Mouse (Mus musculus) midbrain, embryonic 13.5 days (tissue): ENCODE measurements around the gene Galnt7. TPM values are rescaled to one million over a fixed set of nuclear protein-coding genes. Genes with fewer than 3 reads are reported as not detected.
A peak's percentile ranks its signal among the peaks of the same experiment; 100 is the strongest.

Experiments
- ATAC-seq: fragments of 200-750 bp; cut with Nextera tagmentation; 2 replicates; pipeline ENCODE4 v1.8.0; 2017; ENCODE audit warnings: mild to moderate bottlenecking, moderate TSS enrichment, moderate library complexity
- H3K27ac ChIP-seq: fragments of 300-500 bp; sonication (generic); 2 replicates; pipeline ENCODE4 v1.5.1; 2015; ENCODE audit warnings: inconsistent platforms, mild to moderate bottlenecking, moderate library complexity
- H3K27me3 ChIP-seq: fragments of 300-500 bp; sonication (generic); 2 replicates; pipeline ENCODE4 v1.6.1; 2015; ENCODE audit warnings: mild to moderate bottlenecking, inconsistent platforms
- H3K36me3 ChIP-seq: fragments of 300-500 bp; sonication (generic); 2 replicates; pipeline ENCODE4 v1.6.1; 2015; ENCODE audit warnings: mild to moderate bottlenecking, inconsistent platforms
- H3K4me1 ChIP-seq: fragments of 300-500 bp; sonication (generic); replicated peaks from 2 replicates; pipeline ENCODE4 v1.6.1; 2015; ENCODE audit warnings: inconsistent platforms
- H3K4me2 ChIP-seq: fragments of 300-500 bp; sonication (generic); replicated peaks from 2 replicates; pipeline ENCODE4 v1.6.1; 2015; ENCODE audit warnings: moderate library complexity, mild to moderate bottlenecking, inconsistent platforms
- H3K4me3 ChIP-seq: fragments of 300-500 bp; sonication (generic); replicated peaks from 2 replicates; pipeline ENCODE4 v1.5.1; 2015; ENCODE audit warnings: mild to moderate bottlenecking, inconsistent platforms
- H3K9ac ChIP-seq: fragments of 300-500 bp; sonication (generic); replicated peaks from 2 replicates; pipeline ENCODE4 v1.6.1; 2015; ENCODE audit warnings: mild to moderate bottlenecking, inconsistent platforms
- H3K9me3 ChIP-seq: fragments of 300-500 bp; sonication (generic); 2 replicates; pipeline ENCODE4 v1.6.1; 2016; ENCODE audit warnings: mild to moderate bottlenecking, inconsistent platforms
- WGBS: fragments of 180-500 bp; shearing (Covaris S2); methylation state at CpG from one replicate; pipeline ENCODE4 v1.1.7; 2015; 5-methylcytosine and 5-hydroxymethylcytosine counted together
- polyA plus RNA-seq: library from polyadenylated mRNA; unstranded; fragments of >200 nt; fragmentation: Nextera tagmentation; extraction: Ambion mirVana; gene quantifications from 2 replicates; pipeline ENCODE4 v1.2.1, GENCODE M21; 2015

Galnt7 gene
- polyA plus RNA-seq, 1 experiment from 2014 or later: 10.8 TPM

DNA sequence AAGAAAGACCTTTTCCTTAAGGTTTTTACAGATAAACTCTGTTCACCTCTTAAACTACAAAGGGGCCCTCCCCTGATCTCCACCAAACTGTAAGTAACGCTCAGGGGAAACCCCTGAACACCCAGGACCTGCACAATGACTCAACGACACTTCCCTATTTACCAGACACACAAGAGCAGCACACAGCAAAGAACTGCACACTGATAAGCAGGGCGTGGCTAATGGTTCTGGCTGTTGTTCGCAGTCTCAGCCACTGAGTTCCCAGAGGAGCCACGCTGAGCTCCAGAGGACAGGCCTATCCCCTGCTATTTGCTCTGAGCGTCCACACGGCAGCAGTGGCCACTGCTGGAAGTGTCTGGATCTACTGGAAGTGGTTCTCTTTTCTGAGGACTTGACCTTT is 76.6 kb downstream of the Galnt7 start:
- peak; percentile 82 for ATAC-seq
- H3K27ac ChIP-seq: no peak overlapping the region
- no peak overlapping the region for H3K9ac ChIP-seq
- H3K4me3 ChIP-seq: no peak overlapping the region
- WGBS: 22% methylated on average over 7 of the region's 7 CpGs
- H3K27me3 ChIP-seq: no peaks in the 10 kb centered on the region
- peaks cover 16% of the 10 kb centered on the region for H3K4me1 ChIP-seq
- no peaks in the 10 kb centered on the region for H3K36me3 ChIP-seq
- no peak overlapping the region for H3K4me2 ChIP-seq
- H3K9me3 ChIP-seq: no peaks in the 10 kb centered on the region

DNA sequence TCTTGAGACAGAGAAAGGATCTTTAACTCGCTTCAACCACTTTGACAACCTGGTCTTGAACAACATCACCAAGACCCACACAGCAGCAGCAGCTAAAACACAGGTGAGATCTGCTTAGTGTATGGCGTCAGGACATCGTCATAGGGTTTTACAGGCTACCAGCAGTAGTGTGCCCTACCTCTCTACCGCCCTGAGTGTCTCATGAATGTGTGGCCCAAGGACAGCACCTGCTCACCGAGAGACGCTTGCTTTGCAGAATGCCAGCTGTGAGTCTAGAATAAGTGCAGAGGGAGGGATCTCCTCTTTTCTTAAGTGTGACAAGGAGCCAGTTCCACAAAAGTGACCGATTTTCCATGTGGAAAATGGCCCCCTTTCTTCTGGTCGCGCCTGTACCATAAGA is 77.5 kb downstream of the Galnt7 start:
- H3K27me3 ChIP-seq: no peaks in the 10 kb centered on the region
- ATAC-seq: no peak
- WGBS: 91% methylated on average over 9 of the region's 9 CpGs

DNA sequence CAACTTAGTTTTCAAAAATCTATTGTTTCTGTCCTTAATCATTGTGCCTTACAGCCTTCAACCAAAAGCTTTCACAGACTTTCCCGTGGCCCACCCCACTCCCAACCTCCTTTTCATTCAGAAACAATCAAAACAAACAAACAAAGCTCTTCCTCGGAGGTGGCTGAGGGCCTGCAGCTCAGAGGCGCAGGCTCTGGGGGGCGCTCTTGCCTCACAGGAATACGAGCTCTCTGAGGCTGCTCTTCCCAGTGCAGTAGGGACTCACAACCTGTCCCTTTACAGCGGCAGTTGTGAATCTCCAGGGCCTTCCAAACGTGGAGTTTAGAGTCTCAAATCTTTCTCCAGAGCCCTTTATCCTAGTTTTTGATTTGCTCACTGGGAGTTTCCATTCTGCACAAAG is 78.4 kb downstream of the Galnt7 start:
- peak; percentile 77; the same call in 1 of the 2 replicates for ATAC-seq
- Histone ChIP-seq H3K27ac (no peak overlapping the region), H3K36me3 (no peaks in the 10 kb centered on the region), H3K4me2 (no peak overlapping the region), H3K27me3 (no peaks in the 10 kb centered on the region), H3K4me3 (no peak overlapping the region), H3K9ac (no peak overlapping the region), H3K9me3 (no peaks in the 10 kb centered on the region), H3K4me1 (peaks cover 16% of the 10 kb centered on the region)
- WGBS: 6% methylated on average over 7 of the region's 7 CpGs

More for the DNA sequence above, 77.5 kb downstream of the Galnt7 start:
- no peak overlapping the region for H3K9ac ChIP-seq
- H3K4me2 ChIP-seq: no peak overlapping the region
- no peak overlapping the region for H3K4me3 ChIP-seq
- H3K4me1 ChIP-seq: peaks cover 16% of the 10 kb centered on the region
- no peak overlapping the region for H3K27ac ChIP-seq
- H3K36me3 ChIP-seq: no peaks in the 10 kb centered on the region
- H3K9me3 ChIP-seq: no peaks in the 10 kb centered on the region

DNA sequence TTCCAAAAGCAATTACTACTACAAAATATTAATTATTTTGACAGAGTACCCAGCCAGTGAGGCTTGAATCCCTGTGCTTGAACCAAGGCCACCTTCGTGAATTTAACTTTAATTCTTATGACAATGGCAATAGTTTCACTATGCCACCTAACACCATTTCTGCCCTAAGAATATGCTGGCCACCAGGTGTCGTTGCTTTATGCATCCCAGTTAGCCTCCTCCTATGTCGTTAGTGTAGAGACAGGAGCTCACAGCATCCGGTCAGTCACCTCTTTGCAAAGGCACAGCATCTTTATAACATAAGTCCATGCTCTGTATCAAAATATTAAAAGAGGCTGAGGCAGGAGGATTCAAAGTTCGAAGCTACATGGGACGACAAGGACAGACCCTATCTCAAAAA is 79.0 kb downstream of the Galnt7 start:
- 82% methylated on average over 6 of the region's 6 CpGs for WGBS
- no peak for ATAC-seq
- H3K9me3 ChIP-seq: no peaks in the 10 kb centered on the region

DNA sequence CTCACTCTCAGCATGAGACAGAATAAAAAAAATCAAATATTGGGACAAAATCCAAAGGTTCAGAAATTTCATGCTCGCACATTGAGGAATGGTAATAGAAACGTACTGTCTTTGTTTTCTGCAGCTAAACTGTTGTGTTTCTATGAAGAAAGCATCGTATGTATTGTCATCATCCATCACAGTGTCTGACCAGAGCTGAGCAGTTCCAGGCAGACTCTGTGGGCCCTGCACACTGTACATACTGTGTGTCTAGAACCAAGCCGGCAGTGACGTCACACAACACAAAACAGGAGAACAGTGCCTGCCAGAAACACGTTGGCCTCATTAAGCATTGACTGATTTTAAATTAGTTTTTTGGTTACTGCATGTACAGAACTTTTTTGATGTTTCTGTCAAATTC is 82.9 kb downstream of the Galnt7 start:
- H3K4me1 ChIP-seq: peaks cover 21% of the 10 kb centered on the region
- H3K9ac ChIP-seq: no peak overlapping the region
- H3K27ac ChIP-seq: no peak overlapping the region
- no peak overlapping the region for H3K4me3 ChIP-seq
- WGBS: 88% methylated on average over 6 of the region's 6 CpGs
- no peak for ATAC-seq
- H3K9me3 ChIP-seq: no peaks in the 10 kb centered on the region
- H3K36me3 ChIP-seq: no peaks in the 10 kb centered on the region
- no peaks in the 10 kb centered on the region for H3K27me3 ChIP-seq
- no peak overlapping the region for H3K4me2 ChIP-seq

More for the DNA sequence above, 79.0 kb downstream of the Galnt7 start:
- no peak overlapping the region for H3K4me2 ChIP-seq
- no peak overlapping the region for H3K4me3 ChIP-seq
- no peaks in the 10 kb centered on the region for H3K36me3 ChIP-seq
- no peak overlapping the region for H3K9ac ChIP-seq
- H3K4me1 ChIP-seq: peaks cover 21% of the 10 kb centered on the region
- H3K27ac ChIP-seq: no peak overlapping the region
- H3K27me3 ChIP-seq: no peaks in the 10 kb centered on the region

DNA sequence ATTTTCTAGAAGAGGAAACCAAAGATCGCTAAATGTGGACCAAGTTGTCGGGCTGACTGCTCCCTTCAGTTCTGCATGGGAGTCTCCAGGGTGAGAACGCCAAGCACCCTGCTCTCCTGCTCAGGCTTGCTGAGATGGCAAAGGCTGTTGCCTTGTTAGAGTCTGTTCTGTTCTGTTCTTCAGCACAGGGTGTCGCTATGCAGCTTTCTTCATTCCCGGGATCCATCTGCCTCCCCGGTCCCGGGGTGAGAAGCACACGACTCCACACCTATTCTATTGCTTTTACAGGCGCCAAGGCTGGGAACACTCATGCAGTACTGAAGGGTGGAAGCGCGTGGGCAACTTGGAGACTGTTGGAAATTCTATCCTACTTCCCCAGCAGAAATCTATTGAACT is 83.4 kb downstream of the Galnt7 start:
- Histone ChIP-seq H3K9ac (no peak overlapping the region), H3K4me1 (peaks cover 17% of the 10 kb centered on the region), H3K36me3 (no peaks in the 10 kb centered on the region), H3K27ac (no peak overlapping the region), H3K27me3 (no peaks in the 10 kb centered on the region), H3K4me3 (no peak overlapping the region), H3K4me2 (no peak overlapping the region), H3K9me3 (no peaks in the 10 kb centered on the region)
- ATAC-seq: 0 out of 2 replicates have a peak, but pooled peaks have one; percentile 24
- 60% methylated on average over 11 of the region's 11 CpGs for WGBS

DNA sequence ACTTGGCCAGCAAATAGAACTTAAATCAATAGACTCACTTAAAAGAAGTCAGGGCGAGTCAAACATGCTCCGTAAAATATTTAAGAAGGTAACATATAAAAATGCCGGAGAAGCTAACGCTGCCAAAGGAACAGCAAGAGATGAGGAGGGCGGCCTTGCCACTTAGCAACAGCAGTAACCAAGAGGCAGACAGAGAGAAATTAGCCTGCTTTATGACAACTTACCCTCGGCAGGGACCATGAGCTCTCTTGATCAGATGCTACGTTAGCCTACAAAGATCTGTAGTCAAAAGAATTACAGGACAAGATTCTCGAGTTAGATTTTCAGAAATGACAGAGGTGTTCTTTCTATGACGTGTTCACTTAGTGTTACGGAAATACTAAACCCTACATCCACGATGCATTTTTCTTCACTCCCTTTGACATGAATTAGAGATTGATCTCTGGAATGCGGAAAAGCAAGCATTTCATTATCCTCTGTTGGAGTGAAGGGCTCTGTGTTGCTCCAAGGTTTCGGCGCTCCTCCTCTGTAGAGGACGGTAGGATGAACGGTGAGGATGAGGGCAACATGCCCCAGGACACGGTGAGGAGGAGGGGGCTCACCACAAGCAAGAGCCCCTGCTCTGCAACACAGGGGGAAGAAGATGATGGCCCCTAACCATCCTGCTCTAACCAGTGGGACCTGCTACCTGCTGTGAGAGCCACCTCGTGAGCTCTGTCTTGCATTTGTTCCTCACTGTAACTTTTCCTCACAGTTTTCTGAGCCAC is 84.0 kb downstream of the Galnt7 start:
- Histone ChIP-seq H3K4me1 (peaks cover 16% of the 10 kb centered on the region), H3K4me3 (no peak overlapping the region), H3K27ac (no peak overlapping the region), H3K4me2 (no peak overlapping the region), H3K9me3 (no peaks in the 10 kb centered on the region), H3K9ac (no peak overlapping the region), H3K27me3 (no peaks in the 10 kb centered on the region), H3K36me3 (no peaks in the 10 kb centered on the region)
- peak; percentile 40 for ATAC-seq
- 69% methylated on average over 18 of the region's 18 CpGs for WGBS

DNA sequence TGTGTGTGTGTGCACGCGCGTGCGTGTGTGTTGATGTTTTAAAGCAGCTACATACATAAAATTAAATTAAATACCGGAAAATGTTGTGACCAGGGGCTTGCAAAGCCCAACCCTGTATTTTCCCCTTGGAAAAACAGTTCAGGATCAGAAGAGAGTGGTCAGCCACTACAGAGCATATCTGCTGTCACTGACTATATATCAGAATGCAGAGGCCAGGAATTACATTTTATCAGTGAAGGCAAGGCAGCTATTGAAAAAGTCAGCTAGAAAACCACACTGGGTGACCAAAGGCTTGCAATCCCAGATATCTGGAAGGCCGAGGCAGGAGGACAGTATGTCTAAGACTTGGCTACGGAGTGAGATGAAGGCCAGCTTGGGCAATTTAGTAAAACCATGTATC is 84.8 kb downstream of the Galnt7 start:
- Histone ChIP-seq H3K9ac (no peak overlapping the region), H3K27ac (no peak overlapping the region), H3K27me3 (no peaks in the 10 kb centered on the region), H3K4me1 (peaks cover 16% of the 10 kb centered on the region), H3K36me3 (no peaks in the 10 kb centered on the region), H3K4me3 (no peak overlapping the region), H3K9me3 (no peaks in the 10 kb centered on the region), H3K4me2 (no peak overlapping the region)
- 85% methylated on average over 7 of the region's 7 CpGs for WGBS
- ATAC-seq: no peak

DNA sequence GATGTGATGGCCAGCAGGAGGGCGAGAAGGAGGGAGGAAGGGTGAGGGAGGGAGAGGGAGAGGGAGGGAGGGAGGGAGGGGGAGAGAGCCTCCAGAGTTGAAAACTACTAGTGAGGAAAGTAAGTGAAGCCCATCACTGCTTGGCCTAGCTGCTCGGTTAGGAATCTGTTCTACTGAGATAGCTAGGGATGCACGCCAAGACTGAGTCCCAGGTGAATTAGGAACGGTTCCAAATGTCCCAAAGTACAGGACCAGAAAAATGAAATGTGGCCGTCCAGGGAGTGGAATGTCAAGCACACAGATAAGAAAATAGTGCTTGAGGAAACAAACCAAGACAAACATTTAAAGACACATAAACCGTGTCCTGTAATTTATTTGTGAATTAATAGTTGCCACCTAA is 87.8 kb downstream of the Galnt7 start:
- Histone ChIP-seq H3K27me3 (no peaks in the 10 kb centered on the region), H3K27ac (no peak overlapping the region), H3K4me2 (no peak overlapping the region), H3K9ac (no peak overlapping the region), H3K36me3 (no peaks in the 10 kb centered on the region), H3K9me3 (no peaks in the 10 kb centered on the region), H3K4me3 (no peak overlapping the region), H3K4me1 (peaks cover 16% of the 10 kb centered on the region)
- no peak for ATAC-seq
- WGBS: 90% methylated on average over 6 of the region's 6 CpGs

DNA sequence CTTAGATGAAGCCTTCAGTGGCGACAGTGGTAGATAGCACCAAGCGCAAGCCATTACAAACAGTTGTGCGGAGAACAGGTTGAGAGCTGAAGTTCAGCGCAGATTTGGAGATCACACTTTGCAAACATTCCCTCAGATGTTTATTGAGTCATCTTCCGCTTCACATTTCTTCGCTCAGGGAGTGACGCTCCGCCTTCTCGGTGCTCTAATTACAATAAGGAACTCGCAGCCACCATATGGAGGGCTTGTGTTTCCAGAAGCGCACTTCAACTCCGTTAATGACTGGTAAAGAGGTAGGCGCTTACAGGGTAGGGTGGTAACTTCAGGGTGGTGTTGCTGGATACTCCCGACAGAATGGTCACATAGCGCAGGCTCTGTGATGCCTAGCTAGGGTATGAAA is 89.1 kb downstream of the Galnt7 start:
- no peak overlapping the region for H3K4me2 ChIP-seq
- no peak for ATAC-seq
- H3K4me1 ChIP-seq: peaks cover 10% of the 10 kb centered on the region
- no peaks in the 10 kb centered on the region for H3K36me3 ChIP-seq
- H3K27ac ChIP-seq: no peak overlapping the region
- no peaks in the 10 kb centered on the region for H3K27me3 ChIP-seq
- H3K9me3 ChIP-seq: no peaks in the 10 kb centered on the region
- H3K4me3 ChIP-seq: no peak overlapping the region
- no peak overlapping the region for H3K9ac ChIP-seq
- WGBS: 95% methylated on average over 15 of the region's 15 CpGs

DNA sequence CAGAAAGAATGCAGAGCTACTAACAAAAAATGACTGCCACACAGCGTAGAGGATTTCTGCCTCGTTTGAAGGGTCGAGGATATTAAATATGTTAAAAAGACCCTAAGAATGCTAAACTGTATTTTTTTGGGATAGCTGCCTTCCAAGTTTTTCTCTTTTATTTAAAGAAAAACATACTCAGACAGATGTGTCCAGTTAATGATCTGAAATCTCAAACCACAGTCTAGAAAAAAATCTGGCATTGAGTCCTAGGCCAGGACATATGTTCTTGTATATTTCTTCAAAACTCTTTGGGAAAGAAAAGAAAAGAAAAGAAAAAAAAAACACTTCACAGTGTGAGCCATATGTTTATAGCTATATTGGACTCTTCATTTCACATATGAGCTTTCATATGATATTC is 90.1 kb downstream of the Galnt7 start:
- ATAC-seq: no peak
- Histone ChIP-seq H3K9ac (no peak overlapping the region), H3K4me3 (no peak overlapping the region), H3K4me1 (peaks cover 6% of the 10 kb centered on the region), H3K4me2 (no peak overlapping the region), H3K27ac (no peak overlapping the region), H3K36me3 (no peaks in the 10 kb centered on the region), H3K27me3 (no peaks in the 10 kb centered on the region), H3K9me3 (no peaks in the 10 kb centered on the region)
- 93% methylated on average over 3 of the region's 3 CpGs for WGBS

DNA sequence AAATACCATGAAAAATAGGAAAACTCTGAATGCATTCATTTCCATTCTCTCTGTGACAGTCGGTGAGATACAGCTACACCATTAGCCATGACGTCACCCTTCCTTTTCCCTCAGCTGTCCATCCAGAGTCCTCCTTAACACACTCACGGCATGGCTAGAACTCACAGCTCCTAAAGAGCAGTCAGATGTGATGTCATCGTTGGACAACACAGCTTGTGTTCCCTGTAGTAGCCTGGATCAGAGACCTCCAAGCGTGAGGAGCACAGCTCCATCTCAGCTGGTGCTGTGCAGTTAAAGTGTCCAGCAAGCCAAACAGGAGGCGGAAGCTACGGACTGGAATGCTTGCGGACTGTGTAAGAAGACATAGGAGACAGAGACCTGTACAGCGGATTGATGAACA is 91.9 kb downstream of the Galnt7 start:
- Histone ChIP-seq H3K27ac (no peak overlapping the region), H3K9ac (no peak overlapping the region), H3K36me3 (no peaks in the 10 kb centered on the region), H3K4me1 (no peaks in the 10 kb centered on the region), H3K4me2 (no peak overlapping the region), H3K9me3 (no peaks in the 10 kb centered on the region), H3K27me3 (no peaks in the 10 kb centered on the region), H3K4me3 (no peak overlapping the region)
- ATAC-seq: no peak
- 86% methylated on average over 9 of the region's 9 CpGs for WGBS
